Mouse (Mus musculus): ENCODE measurements around the gene Rap1gds1.

The Rap1gds1 gene

GRCm38 (mm10) chr3:139048701-139049622, 26.0 kb downstream of the Rap1gds1 start:
- no peak for DNase-seq

- DNase-seq: no peak
These were observed 32.6 kb downstream of the Rap1gds1 start for GRCm38 (mm10) chr3:139042433-139042854.

DNA sequence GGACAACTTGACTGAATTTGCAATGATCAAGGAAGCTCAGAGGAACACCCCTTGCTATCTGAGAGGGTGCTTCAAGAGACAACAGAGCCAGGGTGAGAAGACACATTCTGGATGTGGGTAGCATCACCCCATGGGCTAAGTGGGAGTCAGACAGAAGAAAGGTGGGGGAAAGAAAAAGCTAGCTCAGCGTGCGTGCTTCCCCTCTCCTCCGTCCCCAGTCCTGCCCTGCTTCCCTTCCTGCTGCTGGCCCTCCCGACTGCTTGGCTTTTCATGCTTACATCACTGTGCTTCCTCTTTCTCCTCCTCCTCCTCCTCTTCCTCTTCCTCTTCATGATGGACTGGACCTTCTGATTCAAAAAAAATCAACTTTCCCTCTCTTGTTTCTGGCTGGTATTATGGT, 33.1 kb downstream of the Rap1gds1 start:
- DNase-seq: no peak

GRCm38 (mm10) chr3:139037030-139037429, 38.0 kb downstream of the Rap1gds1 start:
- peak in 1 of 2 experiments; percentile 22 for DNase-seq

- DNase-seq: no peak
These were observed 41.8 kb downstream of the Rap1gds1 start for GRCm38 (mm10) chr3:139033179-139033578.

GRCm38 (mm10) chr3:139030644-139031227, 44.3 kb downstream of the Rap1gds1 start:
- no peak for DNase-seq

DNA sequence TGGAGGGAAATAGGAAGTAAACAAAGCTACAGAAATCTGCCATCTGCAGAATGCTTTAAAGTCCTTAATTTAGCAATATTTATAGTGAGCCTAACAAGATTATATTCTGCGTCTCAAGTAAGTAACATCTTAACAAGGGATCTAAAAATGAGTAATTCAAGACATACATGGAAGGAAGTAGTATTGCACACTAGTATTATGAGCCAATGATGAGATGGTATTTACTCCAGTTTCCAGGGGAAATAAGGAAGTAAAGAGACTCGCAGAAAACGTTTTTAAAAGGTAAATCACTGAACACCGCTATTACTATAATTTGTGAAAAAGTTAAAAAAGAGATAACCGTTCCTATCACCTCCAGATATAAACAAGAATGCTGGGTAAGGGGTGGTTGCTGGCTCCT, 49.9 kb downstream of the Rap1gds1 start:
- DNase-seq: no peak

- DNase-seq: peak; percentile 94 to 95
These were observed 51.4 kb downstream of the Rap1gds1 start for GRCm38 (mm10) chr3:139023585-139023984.

DNA sequence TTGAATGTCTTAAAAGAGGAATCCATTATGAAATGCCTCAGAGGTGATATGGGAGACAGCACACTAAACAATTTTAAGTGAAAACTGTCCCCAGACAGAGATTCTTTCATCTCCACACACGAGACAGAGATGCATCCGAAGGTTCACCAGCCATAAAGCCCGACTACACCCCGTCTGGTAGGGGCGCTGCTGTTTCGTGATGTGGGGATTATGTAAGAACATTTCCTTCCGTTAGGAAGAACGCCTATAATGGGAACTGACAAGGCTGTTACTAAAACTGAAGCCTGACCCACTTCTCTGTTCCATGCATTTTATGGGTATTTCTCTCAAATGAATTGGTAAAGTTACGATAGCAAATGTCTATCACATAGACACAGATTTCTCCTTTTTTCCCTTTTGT, 62.6 kb downstream of the Rap1gds1 start:
- DNase-seq: peak; percentile 44 to 64

DNA sequence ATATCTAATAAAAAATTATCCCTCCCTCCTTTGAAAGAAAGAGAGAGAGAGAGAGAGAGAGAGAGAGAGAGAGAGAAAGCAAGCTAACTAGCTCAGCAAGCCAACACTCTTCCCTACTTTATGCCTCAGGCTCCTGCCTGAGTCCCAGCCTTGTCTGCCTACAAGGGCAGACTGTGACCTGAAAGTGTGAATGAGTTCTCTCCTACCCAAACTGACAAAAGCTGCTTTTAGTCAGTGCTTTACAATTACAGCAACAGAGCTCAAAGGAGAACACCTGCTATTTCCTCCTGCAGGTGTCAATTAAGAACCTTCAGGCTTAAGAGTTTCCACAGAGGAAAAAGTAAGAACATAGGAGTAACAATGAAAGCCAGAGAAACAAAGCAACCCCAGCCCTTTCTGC, 69.3 kb downstream of the Rap1gds1 start:
- no peak for DNase-seq

DNA sequence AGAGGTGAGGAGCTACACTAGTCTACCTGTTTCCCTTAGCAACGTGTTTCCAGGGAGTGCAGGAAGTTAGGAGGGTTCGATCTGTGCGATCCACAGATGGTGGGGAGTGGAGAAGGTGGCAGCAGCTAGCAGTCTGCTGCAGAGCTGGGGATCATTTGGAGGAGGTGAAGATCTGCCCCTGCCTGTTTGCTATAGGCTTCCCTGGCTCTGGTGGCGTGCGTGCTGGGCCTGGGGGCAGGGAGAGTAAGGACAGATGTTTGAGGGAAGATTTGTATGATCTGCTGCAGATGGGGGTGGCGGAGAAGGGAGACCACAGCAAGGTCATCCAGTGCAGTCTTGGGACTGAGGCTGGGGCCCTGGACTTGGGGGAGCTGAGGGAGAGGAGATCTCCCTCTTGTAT, 72.2 kb downstream of the Rap1gds1 start:
- DNase-seq: no peak

DNA sequence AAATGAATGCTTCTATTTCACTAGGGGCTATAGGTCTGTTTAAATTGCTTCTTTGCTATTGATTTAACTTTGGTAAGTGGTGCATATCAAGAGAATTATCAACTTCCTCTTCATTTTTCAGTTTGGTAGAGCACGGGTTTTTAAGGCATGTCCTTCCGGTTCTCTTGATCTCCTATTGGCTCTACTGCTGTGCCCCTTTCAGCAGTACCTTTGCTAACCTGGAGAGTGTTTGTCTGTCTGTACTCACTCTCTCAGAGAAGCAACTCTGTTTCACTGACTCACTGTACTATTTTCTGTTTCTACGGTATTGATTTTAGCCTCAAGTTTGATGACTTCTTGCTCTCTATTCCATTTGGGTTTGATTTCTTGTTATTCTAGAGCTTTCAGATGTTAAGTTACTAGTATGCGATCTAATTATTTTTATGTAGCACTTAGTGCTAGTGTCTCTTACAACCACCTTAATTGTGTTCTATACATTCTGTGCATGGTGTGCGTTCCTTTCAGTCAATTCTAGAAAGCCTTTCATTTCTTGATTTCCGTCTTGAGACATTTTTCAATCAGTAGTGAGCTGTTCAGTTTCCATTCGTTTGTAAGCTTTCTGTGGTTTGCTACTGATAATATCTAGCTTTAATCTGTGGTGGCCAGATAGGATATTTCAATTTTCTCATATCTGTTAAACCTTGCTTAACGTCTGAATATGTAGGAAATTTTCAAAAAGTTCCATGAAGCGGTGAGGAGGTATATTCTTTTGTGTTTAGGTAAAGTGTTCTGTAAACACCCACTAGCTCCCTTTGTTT, 74.7 kb downstream of the Rap1gds1 start:
- DNase-seq: no peak

GRCm38 (mm10) chr3:138993473-138993872, 81.5 kb downstream of the Rap1gds1 start:
- DNase-seq: no peak

DNA sequence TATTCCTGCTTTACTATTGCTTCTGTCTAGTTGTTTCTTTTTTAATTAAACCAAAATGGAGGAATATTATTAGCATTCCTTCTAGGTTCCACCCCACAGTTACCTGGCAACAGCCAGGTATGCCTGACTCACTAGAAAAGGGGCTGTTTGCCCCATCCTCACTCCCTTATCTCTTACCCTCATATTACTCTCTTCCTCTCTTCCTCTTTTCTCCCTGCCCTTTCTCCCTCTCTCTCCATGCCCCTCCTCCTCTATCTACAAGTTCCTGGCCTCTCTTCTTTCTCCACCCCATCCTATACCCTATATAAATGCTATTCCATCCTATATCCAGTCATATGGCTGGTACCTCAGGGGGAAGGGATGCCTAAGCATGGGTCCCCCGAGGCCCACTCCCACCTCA, 83.6 kb downstream of the Rap1gds1 start:
- no peak for DNase-seq

GRCm38 (mm10) chr3:138989141-138989540, 85.9 kb downstream of the Rap1gds1 start:
- DNase-seq: no peak

- DNase-seq: peak; percentile 51 to 78
These were observed 87.0 kb downstream of the Rap1gds1 start for GRCm38 (mm10) chr3:138988004-138988403.

GRCm38 (mm10) chr3:138982249-138982648, 92.8 kb downstream of the Rap1gds1 start:
- no peak for DNase-seq

DNA sequence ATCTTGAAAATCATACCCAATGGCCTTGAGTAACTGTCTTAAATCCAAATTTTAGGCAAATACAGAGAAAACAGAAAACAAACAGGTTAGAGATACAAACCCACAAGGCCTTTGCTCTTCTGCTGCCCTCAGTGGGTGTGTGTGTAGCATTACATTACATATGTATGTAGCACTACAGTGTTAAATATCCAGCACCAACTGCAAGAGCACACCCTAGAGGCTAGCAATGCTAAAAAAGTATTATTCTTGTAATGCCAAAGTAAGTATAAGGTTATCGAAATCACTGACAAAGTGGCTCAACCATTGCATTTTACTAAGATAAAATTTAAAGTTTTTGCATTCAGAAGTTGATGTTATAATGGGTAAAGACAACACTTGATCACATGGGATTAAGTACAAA, 97.6 kb downstream of the Rap1gds1 start:
- DNase-seq: no peak

DNA sequence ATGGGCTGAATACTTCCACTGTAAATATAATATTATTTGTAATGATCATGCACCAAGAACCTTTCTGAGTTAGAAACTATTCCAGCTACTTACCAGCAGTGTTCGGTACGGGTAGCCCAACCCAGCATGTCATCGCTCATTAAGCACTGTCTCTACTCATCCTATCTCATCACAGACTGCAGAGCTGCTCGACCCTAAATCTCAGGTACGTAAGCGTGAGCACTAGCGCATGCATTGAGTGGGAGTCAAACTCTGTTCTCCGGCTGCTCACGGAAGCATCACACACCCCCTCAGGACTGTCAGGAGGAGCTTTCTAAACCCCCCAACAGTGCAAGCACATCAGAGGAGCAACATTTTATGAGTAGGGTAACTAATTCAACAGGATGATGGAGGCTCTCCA, 107.4 kb downstream of the Rap1gds1 start:
- DNase-seq: no peak

DNA sequence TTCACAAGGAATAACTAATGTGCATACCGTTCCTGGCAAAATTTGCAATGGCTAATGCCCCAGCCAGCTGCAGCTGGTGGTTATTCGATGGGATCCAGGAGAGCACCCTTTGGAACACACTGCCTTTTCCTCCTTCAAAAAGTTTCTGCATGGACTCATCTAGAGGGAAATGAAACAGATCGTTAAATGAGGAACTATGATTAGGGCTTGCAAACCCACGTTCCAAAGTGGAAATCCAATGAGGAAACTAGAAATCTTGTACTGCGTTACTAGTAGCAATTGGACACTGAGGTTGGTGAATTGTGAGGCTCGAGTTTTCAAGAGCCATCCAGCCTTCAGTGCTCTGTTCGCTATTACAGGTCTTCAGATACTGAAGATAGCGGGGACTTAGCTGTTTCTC, 116.5 kb downstream of the Rap1gds1 start:
- no peak for DNase-seq

DNA sequence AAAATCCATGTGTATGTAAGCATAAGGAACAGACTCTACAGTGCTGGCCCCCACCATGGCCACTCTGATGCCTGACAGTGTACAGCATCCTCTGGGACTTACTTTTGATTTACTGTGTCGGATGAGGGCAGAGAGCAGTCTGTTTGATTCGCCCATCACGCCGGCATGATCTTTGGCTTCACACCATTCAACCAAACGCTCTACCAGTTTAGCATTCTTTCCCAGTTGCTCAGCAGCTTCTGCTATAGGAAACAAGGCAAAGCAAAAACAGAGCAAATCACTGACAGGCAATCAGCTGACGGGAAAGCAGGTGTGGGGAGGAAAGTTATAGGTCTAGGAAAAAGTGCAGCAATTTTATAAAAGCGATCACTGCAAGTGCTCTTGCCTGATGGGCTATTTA, 119.8 kb downstream of the Rap1gds1 start:
- no peak for DNase-seq

DNA sequence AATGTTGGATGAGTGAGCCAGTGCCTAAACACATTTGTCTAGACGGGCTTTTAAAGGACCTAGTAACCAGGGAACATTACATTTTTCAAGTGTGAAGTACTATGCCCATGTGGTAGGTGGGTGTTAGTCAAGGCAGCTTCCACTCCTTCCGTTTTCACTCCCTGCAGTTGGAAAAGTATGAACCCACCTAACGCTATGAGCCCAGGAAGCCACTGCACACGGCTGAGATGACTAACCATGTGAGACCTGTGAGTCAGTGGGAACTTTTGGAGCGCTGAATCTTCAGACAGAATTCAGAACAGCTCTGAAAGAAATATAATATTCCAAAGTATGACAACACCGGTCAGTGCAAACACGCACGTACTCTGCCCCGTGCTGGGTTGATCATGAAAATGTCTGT, 125.9 kb downstream of the Rap1gds1 start:
- no peak for DNase-seq

- DNase-seq: no peak
These were observed 129.5 kb downstream of the Rap1gds1 start for GRCm38 (mm10) chr3:138945516-138945915.

Measured in cerebellum, postnatal 25 days (tissue).